Mouse (Mus musculus): Measurements from ENCODE around the gene Crat. TPM values are rescaled to one million over a fixed set of nuclear protein-coding genes. Genes with fewer than 3 reads are reported as not detected.

Gene Crat
- polyA plus RNA-seq, 1 experiment from 2014 or later = 61.5 TPM

DNA sequence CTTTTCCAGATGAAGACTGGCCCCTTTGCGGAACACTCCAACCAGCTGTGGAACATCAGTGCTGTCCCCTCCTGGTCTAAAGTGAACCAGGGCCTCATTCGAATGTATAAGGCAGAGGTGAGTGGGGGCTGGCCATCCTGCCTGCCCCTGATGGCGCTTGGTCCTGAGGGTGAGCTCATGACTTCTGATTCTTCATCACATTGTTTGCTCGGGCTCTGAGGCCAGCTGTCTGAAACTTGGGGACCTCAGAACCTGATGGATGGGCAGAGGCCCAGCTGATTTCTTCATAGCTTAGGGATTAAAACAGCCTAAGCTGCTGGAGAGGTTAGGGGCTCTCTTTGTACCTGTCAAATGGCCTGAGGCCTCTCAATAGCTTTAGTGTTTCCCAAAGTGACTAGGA, 27.7 kb upstream of the Crat start:
- H3K4me3 ChIP-seq (ENCODE audit: low read depth, low read length) = no peak overlapping the region
- no peaks in the 10 kb centered on the region for H3K27me3 ChIP-seq (ENCODE audit: control insufficient read depth, insufficient read depth, low read length)
- H3K9ac ChIP-seq (ENCODE audit: low read depth, low read length) = peak overlapping the region; percentile 89

DNA sequence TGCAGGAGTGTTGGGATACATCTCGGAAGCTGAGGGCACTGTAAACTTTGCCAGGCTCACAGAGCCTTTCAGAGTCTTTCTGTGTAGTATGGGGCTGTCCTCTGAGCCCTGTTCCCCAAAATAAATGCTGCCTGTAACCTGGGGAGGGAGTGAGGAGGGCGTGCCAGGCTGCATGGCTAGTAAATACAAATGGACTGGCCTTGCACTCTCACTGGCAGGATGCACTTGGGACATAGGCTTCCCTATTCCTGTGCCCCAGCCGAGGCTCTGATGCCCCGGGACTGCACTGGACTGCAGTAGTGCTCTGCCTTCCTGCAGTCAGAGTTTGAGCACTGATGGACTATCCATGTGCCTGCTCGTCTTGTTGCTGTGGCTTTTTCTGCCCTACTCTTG, 26.9 kb upstream of the Crat start:
- 42% methylated on average over 5 of the region's 5 CpGs for WGBS (ENCODE audit: insufficient replicate concordance)
- H3K4me3 ChIP-seq (ENCODE audit: low read depth, low read length) = peak overlapping the region; percentile 41
- peaks cover 74% of the 10 kb centered on the region for H3K4me1 ChIP-seq (ENCODE audit: control insufficient read depth, insufficient read depth, low read length)
- no peaks in the 10 kb centered on the region for H3K27me3 ChIP-seq (ENCODE audit: control insufficient read depth, insufficient read depth, low read length)
- peak overlapping the region; percentile 86 for H3K4me2 ChIP-seq
- no peak for ATAC-seq (replicated peaks; ENCODE audit: insufficient number of reproducible peaks, low FRiP score, low TSS enrichment)
- H3K9me3 ChIP-seq (replicated peaks; ENCODE audit: control insufficient read depth, low read length) = no peaks in the 10 kb centered on the region
- peak overlapping the region; percentile 100 for H3K27ac ChIP-seq (ENCODE audit: low read depth, low read length)
- peaks cover 26% of the 10 kb centered on the region for H3K36me3 ChIP-seq (ENCODE audit: control insufficient read depth, insufficient read depth, low read length)
- H3K9ac ChIP-seq (ENCODE audit: low read depth, low read length) = peak overlapping the region; percentile 89

More for the DNA sequence above, 27.7 kb upstream of the Crat start:
- peak overlapping the region; percentile 100 for H3K27ac ChIP-seq (ENCODE audit: low read depth, low read length)
- peaks cover 21% of the 10 kb centered on the region for H3K36me3 ChIP-seq (ENCODE audit: control insufficient read depth, insufficient read depth, low read length)
- H3K9me3 ChIP-seq (replicated peaks; ENCODE audit: control insufficient read depth, low read length) = no peaks in the 10 kb centered on the region
- H3K4me2 ChIP-seq = peak overlapping the region; percentile 86
- ATAC-seq (replicated peaks; ENCODE audit: insufficient number of reproducible peaks, low FRiP score, low TSS enrichment) = no peak
- peaks cover 74% of the 10 kb centered on the region for H3K4me1 ChIP-seq (ENCODE audit: control insufficient read depth, insufficient read depth, low read length)
- 51% methylated on average over 4 of the region's 4 CpGs for WGBS (ENCODE audit: insufficient replicate concordance)

DNA sequence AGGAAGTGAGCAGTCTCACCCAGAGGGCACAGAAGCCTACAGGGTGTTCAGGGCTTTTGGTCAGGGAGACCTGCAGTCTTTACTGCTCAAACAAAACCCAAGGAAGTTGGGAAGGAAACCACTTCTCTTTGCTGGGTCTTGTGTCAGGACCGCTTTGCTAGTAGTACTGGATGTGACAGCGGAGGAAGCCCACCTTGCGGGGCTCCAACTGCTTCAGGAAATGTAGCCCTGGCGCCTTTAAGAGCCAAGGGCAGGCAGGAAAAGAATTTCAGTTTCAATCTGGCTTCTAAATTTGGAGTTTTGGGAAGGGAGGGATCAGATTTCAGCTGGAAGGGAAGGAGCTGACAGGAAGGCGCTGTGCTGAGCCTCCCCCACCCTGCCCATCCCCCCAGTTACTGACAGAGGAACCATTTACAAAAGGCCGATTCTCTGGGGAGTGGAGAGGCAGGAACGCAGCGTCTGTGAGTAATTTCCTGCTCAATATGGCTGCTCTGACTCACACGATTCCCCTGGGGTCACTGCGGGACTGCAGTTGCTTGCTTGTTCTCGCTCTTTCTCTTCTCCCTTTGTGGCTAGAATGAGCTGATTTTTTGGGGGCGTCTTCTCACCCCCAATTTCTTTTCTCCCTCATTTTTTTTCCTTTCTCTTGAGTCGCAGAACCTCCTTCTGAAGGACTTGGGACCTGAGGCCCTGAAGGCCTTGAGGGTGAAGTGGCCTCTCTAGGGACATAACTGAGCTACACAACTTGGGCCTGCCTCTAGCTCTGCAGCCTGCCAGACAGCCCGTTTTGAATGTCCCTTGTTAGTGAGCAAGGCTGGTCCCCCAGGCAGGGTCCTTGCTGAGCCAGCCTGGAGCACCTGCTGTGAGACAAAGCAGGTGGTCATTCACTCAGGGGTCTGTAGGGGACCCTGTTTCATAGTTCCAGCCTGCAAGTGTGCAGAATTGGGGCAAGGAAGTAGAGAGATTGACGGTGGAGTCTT, 26.2 kb upstream of the Crat start:
- peak overlapping the region; percentile 100 for H3K27ac ChIP-seq (ENCODE audit: low read depth, low read length)
- H3K36me3 ChIP-seq (ENCODE audit: control insufficient read depth, insufficient read depth, low read length) = peaks cover 24% of the 10 kb centered on the region
- H3K9ac ChIP-seq (ENCODE audit: low read depth, low read length) = peak overlapping the region; percentile 89
- WGBS (ENCODE audit: insufficient replicate concordance) = 8% methylated on average over 15 of the region's 15 CpGs
- ATAC-seq (replicated peaks; ENCODE audit: insufficient number of reproducible peaks, low FRiP score, low TSS enrichment) = peak; percentile 57
- H3K9me3 ChIP-seq (replicated peaks; ENCODE audit: control insufficient read depth, low read length) = no peaks in the 10 kb centered on the region
- H3K4me2 ChIP-seq = peak overlapping the region; percentile 86
- peak overlapping the region; percentile 41 for H3K4me3 ChIP-seq (ENCODE audit: low read depth, low read length)
- peaks cover 72% of the 10 kb centered on the region for H3K4me1 ChIP-seq (ENCODE audit: control insufficient read depth, insufficient read depth, low read length)
- no peaks in the 10 kb centered on the region for H3K27me3 ChIP-seq (ENCODE audit: control insufficient read depth, insufficient read depth, low read length)

DNA sequence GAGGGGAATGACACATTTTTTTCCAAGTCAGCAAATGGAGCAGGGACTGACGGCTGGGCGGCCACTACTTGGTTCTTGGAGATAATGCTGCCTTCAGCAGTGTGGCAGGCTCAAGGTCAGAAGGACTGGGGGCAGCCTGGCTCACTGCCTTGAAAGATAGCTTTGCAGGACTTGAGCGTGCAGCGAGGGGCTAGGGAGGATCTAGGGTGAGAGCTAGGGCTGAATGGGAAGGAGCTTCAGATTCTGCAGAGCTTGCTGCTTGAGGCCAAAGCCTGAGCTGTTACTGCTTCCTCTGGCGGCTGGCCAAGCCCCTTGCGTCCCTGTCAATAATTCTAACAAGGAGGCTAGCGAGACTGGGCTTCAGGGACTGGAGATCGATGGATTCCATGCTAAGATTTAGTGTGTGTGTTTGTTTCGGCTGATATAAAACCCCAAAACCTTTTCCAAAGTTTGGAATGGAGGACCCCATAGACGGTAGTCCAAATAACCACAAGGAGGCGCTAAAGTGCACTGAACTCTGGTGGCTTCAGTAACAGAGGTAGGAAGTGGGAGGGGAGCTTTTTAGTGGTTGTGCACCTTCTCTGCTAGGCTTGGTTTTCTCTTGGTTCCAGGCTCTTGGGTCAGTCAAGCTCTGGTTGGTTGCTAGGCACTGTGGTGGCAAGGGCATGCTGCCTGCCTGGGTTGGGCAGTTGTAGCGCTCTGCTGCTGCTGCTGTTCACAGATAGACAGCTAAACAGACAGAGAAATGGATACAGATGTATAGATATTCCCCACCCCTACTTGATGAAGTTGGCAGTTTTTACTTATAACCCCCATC, 25.3 kb upstream of the Crat start:
- WGBS (ENCODE audit: insufficient replicate concordance) = 11% methylated on average over 12 of the region's 12 CpGs

DNA sequence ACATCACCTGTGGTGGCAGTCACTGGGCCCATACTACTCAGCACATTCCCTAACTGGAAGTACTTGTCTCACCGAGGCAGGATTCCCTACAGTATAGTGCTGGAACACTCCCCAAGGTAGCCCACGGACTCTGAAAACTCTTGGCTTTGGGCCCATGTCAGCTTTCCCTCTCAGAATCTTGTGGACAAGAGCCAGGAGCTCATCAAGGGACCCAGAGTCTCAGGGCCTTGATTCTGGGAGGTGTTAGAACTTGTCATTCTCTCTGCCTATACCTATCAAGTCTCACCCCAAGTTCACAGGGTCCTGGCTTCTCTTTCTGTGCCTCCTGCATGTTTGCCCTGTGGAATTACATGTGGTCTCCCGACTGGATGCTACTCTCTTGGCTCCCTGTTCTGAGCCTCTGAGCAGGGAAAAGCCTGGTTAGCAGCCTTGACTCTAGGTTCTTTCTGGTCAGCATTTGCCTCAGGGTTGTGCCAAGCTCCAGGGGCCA, 24.6 kb upstream of the Crat start:
- peak overlapping the region; percentile 89 for H3K9ac ChIP-seq (ENCODE audit: low read depth, low read length)
- H3K4me1 ChIP-seq (ENCODE audit: control insufficient read depth, insufficient read depth, low read length) = peaks cover 60% of the 10 kb centered on the region
- no peak overlapping the region for H3K4me3 ChIP-seq (ENCODE audit: low read depth, low read length)
- H3K4me2 ChIP-seq = peak overlapping the region; percentile 86
- H3K27me3 ChIP-seq (ENCODE audit: control insufficient read depth, insufficient read depth, low read length) = no peaks in the 10 kb centered on the region
- ATAC-seq (replicated peaks; ENCODE audit: insufficient number of reproducible peaks, low FRiP score, low TSS enrichment) = no peak
- 33% methylated on average over 3 of the region's 3 CpGs for WGBS (ENCODE audit: insufficient replicate concordance)
- peaks cover 24% of the 10 kb centered on the region for H3K36me3 ChIP-seq (ENCODE audit: control insufficient read depth, insufficient read depth, low read length)
- peak overlapping the region; percentile 100 for H3K27ac ChIP-seq (ENCODE audit: low read depth, low read length)
- no peaks in the 10 kb centered on the region for H3K9me3 ChIP-seq (replicated peaks; ENCODE audit: control insufficient read depth, low read length)

More for the DNA sequence above, 25.3 kb upstream of the Crat start:
- Histone ChIP-seq H3K27ac (ENCODE audit: low read depth, low read length) (peak overlapping the region; percentile 100), H3K4me3 (ENCODE audit: low read depth, low read length) (peak overlapping the region; percentile 25; the same call in 1 of the 2 replicates), H3K9ac (ENCODE audit: low read depth, low read length) (peak overlapping the region; percentile 89), H3K36me3 (ENCODE audit: control insufficient read depth, insufficient read depth, low read length) (peaks cover 24% of the 10 kb centered on the region), H3K27me3 (ENCODE audit: control insufficient read depth, insufficient read depth, low read length) (no peaks in the 10 kb centered on the region), H3K4me1 (ENCODE audit: control insufficient read depth, insufficient read depth, low read length) (peaks cover 67% of the 10 kb centered on the region), H3K4me2 (peak overlapping the region; percentile 86), H3K9me3 (replicated peaks; ENCODE audit: control insufficient read depth, low read length) (no peaks in the 10 kb centered on the region)
- peak; percentile 50 for ATAC-seq (replicated peaks; ENCODE audit: insufficient number of reproducible peaks, low FRiP score, low TSS enrichment)

DNA sequence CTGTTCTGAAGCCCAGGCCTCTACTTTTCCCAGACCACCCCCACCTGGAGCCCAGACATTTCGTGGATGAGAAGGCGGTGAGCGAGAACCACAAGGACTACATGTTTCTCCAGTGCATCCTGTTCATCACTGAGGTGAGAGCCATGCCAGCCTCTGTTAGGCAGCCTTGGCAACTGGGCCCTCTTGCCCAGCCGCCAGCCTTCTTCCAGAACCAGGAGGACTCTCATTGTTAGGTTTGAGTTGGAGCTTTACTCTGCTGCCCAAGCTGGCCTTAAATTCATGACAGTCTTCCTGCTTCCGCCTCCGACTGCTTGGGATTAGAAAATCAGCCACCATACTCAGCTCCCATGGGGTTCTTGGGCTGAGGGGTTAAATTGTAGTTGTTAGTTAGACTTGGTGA, 24.0 kb upstream of the Crat start:
- no peak overlapping the region for H3K4me2 ChIP-seq
- H3K36me3 ChIP-seq (ENCODE audit: control insufficient read depth, insufficient read depth, low read length) = peaks cover 24% of the 10 kb centered on the region
- no peak for ATAC-seq (replicated peaks; ENCODE audit: insufficient number of reproducible peaks, low FRiP score, low TSS enrichment)
- peak overlapping the region; percentile 60 for H3K9ac ChIP-seq (ENCODE audit: low read depth, low read length)
- peaks cover 54% of the 10 kb centered on the region for H3K4me1 ChIP-seq (ENCODE audit: control insufficient read depth, insufficient read depth, low read length)
- no peak overlapping the region for H3K4me3 ChIP-seq (ENCODE audit: low read depth, low read length)
- peak overlapping the region; percentile 100 for H3K27ac ChIP-seq (ENCODE audit: low read depth, low read length)
- no peaks in the 10 kb centered on the region for H3K27me3 ChIP-seq (ENCODE audit: control insufficient read depth, insufficient read depth, low read length)
- H3K9me3 ChIP-seq (replicated peaks; ENCODE audit: control insufficient read depth, low read length) = no peaks in the 10 kb centered on the region
- 93% methylated on average over 6 of the region's 6 CpGs for WGBS (ENCODE audit: insufficient replicate concordance)

DNA sequence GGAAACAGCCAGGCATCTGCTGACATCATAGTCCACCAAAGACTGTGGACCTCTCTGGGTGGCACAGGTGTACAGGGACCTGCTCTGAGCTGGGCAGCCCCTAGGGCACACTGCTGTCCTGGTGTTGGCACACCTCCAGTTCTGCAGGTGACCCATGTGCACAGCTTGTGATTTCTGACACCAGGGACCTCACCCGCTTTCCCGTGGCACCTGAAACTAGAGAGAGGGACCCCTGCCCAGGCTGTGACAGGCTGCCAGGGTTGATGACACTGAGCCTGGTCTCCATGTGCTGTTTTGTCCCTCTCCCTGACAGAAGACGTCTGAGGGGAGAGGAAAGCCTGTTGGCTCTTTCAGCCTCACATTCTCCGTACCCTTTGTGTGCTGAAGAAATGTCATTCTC, 22.2 kb upstream of the Crat start:
- Histone ChIP-seq H3K27ac (ENCODE audit: low read depth, low read length) (no peak overlapping the region), H3K4me3 (ENCODE audit: low read depth, low read length) (no peak overlapping the region), H3K9me3 (replicated peaks; ENCODE audit: control insufficient read depth, low read length) (no peaks in the 10 kb centered on the region), H3K27me3 (ENCODE audit: control insufficient read depth, insufficient read depth, low read length) (no peaks in the 10 kb centered on the region), H3K4me2 (no peak overlapping the region), H3K4me1 (ENCODE audit: control insufficient read depth, insufficient read depth, low read length) (peaks cover 36% of the 10 kb centered on the region), H3K9ac (ENCODE audit: low read depth, low read length) (no peak overlapping the region), H3K36me3 (ENCODE audit: control insufficient read depth, insufficient read depth, low read length) (peaks cover 40% of the 10 kb centered on the region)
- no peak for ATAC-seq (replicated peaks; ENCODE audit: insufficient number of reproducible peaks, low FRiP score, low TSS enrichment)
- 97% methylated on average over 4 of the region's 4 CpGs for WGBS (ENCODE audit: insufficient replicate concordance)

DNA sequence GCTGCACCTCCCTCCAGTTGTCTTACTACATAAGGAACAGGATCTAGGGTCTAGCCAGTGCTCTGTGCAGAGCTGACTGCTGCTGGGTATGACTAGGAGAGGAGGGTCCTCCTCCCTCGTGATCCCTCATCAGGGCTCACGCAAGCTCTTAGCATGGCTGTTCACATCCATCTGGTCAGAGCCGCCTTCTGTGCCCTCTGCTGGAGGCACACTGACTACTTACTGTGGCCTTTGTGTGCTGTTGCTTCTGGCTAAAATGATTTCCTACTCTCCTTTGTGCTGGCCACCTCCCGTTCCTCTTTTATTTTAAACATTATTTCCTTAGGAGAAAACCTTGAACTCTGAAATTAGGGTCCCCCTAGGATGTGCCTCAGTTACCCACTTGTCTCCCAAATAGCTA, 21.2 kb upstream of the Crat start:
- Histone ChIP-seq H3K4me1 (ENCODE audit: control insufficient read depth, insufficient read depth, low read length) (peaks cover 27% of the 10 kb centered on the region), H3K9ac (ENCODE audit: low read depth, low read length) (no peak overlapping the region), H3K4me2 (no peak overlapping the region), H3K27me3 (ENCODE audit: control insufficient read depth, insufficient read depth, low read length) (no peaks in the 10 kb centered on the region), H3K36me3 (ENCODE audit: control insufficient read depth, insufficient read depth, low read length) (peaks cover 40% of the 10 kb centered on the region), H3K27ac (ENCODE audit: low read depth, low read length) (no peak overlapping the region), H3K9me3 (replicated peaks; ENCODE audit: control insufficient read depth, low read length) (no peaks in the 10 kb centered on the region), H3K4me3 (ENCODE audit: low read depth, low read length) (no peak overlapping the region)
- 90% methylated on average over 4 of the region's 4 CpGs for WGBS (ENCODE audit: insufficient replicate concordance)
- ATAC-seq (replicated peaks; ENCODE audit: insufficient number of reproducible peaks, low FRiP score, low TSS enrichment) = no peak

Data from heart, embryonic 11.5 days (tissue).